Mouse (Mus musculus) yolk sac, embryonic 10.5 days (tissue): Measurements from ENCODE around the gene Snrnp25.

ENCODE experiments used
- DNase-seq: peaks from one replicate; pipeline ENCODE4 v3.0.0-alpha.2; 2017; ENCODE audit warnings: low spot score

The Snrnp25 gene

GRCm38 (mm10) chr11:32244617-32245016 is 39.4 kb downstream of the Snrnp25 start:
- DNase-seq = no peak

GRCm38 (mm10) chr11:32245614-32246013 is 40.4 kb downstream of the Snrnp25 start:
- DNase-seq = no peak

- no peak for DNase-seq
Observed at GRCm38 (mm10) chr11:32247068-32247467, 41.9 kb downstream of the Snrnp25 start.

GRCm38 (mm10) chr11:32248350-32248749 is 43.1 kb downstream of the Snrnp25 start:
- DNase-seq = no peak

- no peak for DNase-seq
Observed at GRCm38 (mm10) chr11:32250880-32251763, 45.9 kb downstream of the Snrnp25 start.

GRCm38 (mm10) chr11:32253121-32253520 is 47.9 kb downstream of the Snrnp25 start:
- no peak for DNase-seq

GRCm38 (mm10) chr11:32256146-32256545 is 50.9 kb downstream of the Snrnp25 start:
- DNase-seq = no peak

GRCm38 (mm10) chr11:32256566-32256965 is 51.4 kb downstream of the Snrnp25 start:
- DNase-seq = no peak
